Mouse (Mus musculus) ES-CJ7 (cell line): ENCODE measurements at regions not wholly inside any gene's neighbourhood (a gene's known extent, or its start where the extent isn't known, plus 50 kb on each side); places are given as distances from the start of the nearest gene placed in this dataset.
A peak's percentile ranks its signal among the peaks of the same experiment; 100 is the strongest.

Experiments used
- DNase-seq: peaks from one replicate; pipeline ENCODE4 v3.0.0; 2011; ENCODE audit warnings: low read depth, low spot score

DNA sequence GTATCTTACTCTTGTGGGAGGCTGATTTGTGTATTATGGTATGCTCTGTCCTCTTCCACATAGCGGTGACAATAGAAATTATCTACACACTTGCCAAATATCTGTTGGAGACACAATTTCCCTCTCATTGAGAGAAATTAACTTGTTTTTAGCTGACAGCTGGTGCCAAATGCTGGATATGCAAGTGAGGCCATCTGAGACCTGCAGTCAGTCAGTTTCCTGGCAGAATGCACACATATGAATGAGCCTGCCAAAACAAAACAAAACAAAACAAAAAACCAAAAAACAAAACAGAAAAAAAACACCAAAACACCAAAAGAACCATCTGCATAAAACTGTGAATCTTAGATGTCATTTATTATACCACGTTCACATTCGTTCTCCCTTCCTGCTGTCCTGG is 233.7 kb upstream of the Gm12728 start:
- DNase-seq: no peak

GRCm38 (mm10) chr4:105557396-105557795 is 232.3 kb upstream of the Gm12728 start:
- DNase-seq: no peak

DNA sequence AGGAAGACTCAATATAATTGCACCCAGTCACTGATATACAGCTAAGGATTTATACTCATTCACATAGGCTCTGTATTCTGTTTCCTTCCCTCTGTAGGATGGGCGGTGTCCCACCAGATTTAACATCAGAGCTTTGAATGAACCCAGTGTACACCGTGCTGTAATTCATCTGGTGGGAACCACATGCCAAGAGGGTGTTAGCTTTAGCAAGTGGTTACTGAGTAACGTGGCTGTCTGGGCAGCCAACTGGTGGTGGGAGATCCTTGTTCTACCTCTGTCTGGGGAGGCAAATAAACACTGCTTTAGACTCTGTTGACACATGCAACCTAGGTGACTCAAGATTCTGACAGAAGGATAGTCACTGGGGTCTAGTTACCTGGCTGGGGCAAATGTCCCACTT is 229.6 kb upstream of the Gm12728 start:
- DNase-seq: no peak

GRCm38 (mm10) chr4:105560781-105561180 is 228.9 kb upstream of the Gm12728 start:
- DNase-seq: no peak

DNA sequence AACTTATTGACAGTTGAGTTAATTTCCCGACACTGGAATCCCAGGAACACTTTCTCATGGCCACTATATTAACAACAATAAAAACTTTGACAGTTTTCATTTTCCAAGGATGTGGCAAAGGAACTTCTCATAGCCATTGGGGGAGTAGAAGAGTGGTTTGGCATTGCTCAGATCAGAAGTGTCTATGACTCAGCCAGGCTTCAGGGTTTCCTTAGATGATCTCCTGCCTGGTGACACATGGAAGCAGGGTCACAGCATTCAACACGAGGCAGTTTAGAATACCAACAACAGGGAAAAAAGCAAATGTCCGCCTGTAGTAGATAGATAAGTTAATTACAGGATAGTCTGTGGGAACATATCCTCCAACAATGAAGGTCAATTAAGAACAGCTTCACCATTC is 228.1 kb upstream of the Gm12728 start:
- DNase-seq: no peak

DNA sequence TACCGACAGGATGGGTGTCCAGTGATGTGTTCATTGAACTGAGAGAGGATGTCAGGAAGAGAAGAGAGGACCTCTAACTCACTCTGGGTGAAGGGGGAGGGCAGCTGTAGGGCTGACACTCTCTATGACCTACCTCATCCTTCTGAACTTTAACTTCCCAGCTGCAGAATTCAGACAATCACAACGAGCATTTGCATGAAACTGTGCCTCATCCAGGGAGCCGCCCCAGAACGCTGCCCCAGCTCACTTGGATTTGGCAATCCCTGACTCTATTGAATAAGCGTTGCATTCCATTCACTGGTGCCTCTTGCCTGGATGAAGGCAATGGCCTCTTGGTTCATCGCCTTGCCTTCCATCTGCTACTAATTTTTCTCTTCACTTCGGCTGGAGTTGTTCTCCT is 223.9 kb upstream of the Gm12728 start:
- DNase-seq: peak; percentile 65

DNA sequence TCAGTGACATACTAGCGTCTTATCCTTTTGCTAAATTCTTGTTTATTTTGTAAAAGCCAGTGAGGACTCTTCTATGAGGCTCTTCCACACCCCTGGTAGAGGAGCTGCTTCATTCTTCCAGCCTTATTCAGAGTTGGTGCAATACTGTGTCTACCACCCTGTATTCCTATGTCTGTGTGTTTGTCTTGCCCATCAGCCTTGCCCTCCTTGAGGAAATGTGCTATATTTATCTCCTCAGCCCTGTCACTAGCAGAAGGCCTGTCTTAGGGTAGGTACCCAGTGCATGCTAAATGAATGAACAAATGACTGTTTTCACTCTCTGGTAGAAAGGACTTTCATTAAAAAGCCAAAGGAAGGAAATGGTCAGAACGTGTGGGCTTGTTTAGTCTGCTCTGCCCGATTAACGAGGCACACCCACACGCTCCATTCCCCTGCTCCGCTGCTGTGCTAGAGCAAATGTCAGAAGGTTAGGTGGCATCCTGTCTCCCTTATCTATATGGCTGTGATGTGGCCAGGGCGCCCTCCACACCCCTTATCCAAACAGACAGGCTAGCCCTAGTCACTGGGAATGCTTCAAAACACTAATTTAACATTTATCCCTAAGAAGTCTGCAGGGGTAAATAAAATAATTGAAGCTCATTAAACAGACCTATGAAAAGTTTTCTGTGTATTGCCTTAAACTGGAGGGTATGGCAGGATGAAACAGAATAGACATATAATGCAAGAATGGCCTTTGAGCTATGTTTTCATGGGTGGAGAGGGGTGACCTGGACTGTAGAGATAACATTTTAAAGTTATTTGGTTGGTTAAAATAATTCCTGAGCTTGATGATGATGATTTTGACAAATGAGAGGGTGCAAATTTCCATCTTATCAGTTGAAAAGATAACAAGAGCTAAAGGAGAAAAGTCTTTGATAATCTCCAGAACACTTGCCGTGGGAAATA is 222.9 kb upstream of the Gm12728 start:
- no peak for DNase-seq

DNA sequence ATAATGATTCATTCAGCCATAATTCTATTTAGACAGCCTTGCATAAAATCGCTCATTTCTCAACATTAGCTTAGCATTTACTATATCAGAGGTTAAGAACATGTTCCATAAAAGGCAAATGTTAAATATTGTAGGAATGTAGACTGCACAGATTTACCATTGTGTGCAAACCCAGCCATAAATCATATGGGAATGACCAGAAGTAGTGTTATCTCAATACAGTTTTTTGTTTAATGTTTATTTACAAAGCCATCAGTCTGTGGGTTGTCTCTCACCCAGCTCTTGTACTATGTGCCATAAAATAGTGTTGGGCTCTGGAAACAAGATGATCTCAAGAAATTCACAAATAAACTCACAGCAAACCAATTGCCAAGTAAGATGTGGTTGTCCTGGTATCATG is 220.0 kb upstream of the Gm12728 start:
- no peak for DNase-seq

DNA sequence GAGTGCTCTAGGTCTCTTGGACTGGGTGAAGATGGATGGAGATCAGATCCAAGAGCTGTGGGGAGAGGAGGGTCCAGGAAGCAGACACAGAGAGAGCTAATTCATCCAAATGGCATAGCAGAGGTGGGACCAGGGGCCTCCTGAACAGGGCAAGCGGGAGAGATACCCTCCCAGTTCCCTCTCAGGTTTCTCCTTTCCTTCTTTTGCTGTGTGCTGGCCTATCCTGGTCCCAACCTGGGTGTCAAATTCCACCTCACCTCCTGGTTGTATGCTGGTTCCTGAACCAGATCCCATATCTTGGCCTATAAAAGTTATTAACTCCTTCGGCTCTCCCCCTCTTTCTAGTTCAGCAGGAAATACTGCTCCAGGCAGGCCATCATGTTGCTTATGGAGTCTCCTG is 214.1 kb upstream of the Gm12728 start:
- no peak for DNase-seq

DNA sequence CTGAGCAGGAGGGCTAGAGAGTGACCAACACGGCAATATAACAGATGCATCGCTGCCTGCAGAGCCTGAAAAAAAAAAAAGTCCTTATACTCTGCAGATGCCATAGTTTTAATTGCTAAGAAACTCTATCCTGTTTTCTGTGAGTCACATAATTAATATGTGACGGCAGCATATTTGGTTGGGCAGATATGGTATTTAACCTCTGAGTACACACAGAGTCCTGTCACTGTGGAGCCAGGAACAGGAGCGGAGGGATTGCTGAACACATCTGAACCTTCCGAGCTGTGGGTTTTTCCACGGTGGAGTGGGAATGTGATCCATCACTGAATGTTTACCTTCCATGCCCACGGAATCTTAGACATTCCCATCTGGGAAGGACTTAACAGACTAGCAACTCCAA is 208.7 kb upstream of the Gm12728 start:
- no peak for DNase-seq

GRCm38 (mm10) chr4:105584329-105584925 is 205.2 kb upstream of the Gm12728 start:
- DNase-seq: no peak

DNA sequence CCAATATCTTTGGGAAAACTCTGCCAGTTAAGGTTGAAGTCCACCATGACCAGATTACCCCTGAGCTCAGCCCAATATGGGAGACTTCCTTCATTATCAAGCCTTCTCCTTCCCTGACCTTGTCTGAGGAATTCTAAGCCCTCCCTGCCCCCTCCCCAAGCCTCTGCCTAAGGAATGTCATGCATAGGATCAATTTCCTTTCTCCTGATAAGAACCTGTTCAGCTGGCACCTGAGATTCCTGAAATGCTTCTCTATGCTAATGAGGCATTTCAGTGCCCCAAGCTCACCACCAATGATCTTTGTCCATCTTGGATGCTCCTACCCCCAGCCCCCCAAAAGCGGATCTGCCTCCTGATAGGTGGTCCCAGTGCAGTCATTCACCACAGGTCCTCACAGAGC is 186.0 kb upstream of the Gm12728 start:
- peak; percentile 64 for DNase-seq

GRCm38 (mm10) chr4:105604607-105605006 is 185.1 kb upstream of the Gm12728 start:
- DNase-seq: peak; percentile 12

GRCm38 (mm10) chr4:105606731-105607130 is 182.9 kb upstream of the Gm12728 start:
- DNase-seq: no peak

GRCm38 (mm10) chr4:105610917-105611316 is 178.8 kb upstream of the Gm12728 start:
- no peak for DNase-seq

- no peak for DNase-seq
Observed at GRCm38 (mm10) chr4:105614390-105614789, 175.3 kb upstream of the Gm12728 start.

- no peak for DNase-seq
Observed at GRCm38 (mm10) chr4:105626371-105627320, 163.0 kb upstream of the Gm12728 start.

DNA sequence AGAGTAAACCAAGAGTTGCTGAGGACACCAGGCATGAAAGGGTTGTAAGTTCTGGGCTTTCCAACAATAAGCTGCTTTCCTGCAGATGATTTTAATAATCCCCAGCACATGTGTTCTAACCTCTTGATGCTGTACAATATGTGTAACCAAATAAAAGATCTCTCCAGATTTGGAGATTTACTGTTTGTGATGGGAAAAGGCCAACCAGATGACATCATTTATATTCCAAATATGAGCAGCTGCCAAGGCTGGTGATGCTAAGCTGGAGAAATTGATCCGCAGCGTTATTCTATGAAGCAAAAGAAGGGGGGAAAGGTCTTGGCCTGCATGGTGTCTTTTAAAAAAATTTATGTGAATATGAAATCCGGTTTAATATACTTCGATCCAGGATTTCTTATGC is 160.1 kb upstream of the Gm12728 start:
- no peak for DNase-seq

DNA sequence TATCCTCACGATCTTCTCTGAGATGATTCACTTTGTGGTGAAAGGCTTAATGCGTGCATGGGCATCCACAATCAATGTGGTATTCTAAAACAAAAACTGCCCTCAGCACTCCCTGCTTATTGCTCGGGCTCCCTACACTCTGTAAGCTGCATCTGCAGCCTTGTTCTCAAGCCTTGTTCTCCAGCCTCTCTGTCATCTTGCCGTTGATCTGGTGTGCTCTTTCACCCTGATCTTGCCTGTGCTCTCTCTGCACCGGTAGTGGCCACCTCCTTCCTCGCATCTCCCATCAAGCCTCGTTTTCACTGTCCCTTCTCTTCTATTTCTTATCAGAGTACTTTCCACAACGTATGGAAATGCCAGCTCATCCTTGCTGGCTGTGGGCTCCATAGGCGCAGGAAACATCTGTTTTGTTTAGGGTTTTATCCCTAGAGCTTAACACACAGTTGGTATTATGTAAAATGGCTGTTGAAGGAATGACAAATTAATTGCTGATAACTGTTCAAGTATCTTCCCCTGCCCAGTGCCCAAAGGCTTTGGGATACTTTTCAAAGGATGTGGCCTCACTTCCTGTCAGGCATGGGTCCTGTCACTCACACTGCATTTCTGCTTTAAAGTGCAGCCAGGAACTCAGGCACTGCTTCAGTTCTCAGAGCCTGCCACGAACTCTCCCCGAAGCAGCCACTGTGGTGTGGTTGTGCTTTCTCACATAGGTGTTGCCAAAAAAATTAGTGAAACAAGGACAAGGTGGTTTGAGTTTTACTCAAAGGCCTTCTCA is 158.9 kb upstream of the Gm12728 start:
- no peak for DNase-seq

- no peak for DNase-seq
Observed at GRCm38 (mm10) chr4:105632581-105633358, 156.9 kb upstream of the Gm12728 start.
